Mouse (Mus musculus) right cerebral cortex, postnatal 14 days (tissue): ENCODE results near the gene Mapkbp1.
A peak's percentile ranks its signal among the peaks of the same experiment; 100 is the strongest.

Experiments
- DNase-seq: peaks from one replicate; pipeline ENCODE4 v3.0.0; 2022

Gene Mapkbp1

DNA sequence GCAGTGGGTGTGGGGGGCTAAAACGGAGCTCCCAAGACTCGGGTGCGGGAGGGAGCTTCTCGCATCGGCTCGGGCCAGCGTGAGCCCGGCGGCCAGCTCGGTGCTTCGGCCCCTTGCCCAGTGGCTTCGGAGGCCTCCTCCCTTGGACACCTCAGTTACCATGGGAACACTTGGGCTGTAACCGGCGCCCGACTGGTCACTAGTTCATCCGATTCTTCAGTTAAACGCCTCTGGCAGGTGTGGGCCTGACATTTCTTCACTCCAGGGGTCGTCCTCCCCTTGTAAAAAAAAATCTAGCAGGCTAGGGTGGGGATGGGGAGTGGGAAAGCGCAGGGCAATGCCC lies at the start of gene Mapkbp1:
Gene Mapkbp1, plus strand, starts transcription at position 163 of the 343 bp plus-strand sequence.
- no peak for DNase-seq

DNA sequence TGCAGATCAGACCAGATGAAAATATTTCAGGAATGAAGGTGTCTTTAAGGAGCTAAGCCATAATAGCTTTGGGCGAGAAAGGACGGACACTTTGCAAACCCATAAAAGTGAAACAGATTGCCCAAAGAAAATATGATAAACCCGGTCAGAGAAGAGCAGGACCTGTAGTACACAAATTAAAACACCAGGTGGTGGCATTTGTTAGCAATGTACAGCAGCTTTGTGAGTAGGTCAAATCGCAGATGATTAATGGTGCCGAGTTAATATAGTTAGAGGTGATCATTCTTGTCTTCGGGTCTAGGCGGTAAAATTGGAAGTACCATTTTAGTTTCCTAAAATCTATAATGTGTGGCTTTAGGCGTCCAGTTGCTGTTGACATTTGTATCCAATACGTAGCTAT lies 1.9 kb upstream of the Mapkbp1 start:
- DNase-seq = no peak

DNA sequence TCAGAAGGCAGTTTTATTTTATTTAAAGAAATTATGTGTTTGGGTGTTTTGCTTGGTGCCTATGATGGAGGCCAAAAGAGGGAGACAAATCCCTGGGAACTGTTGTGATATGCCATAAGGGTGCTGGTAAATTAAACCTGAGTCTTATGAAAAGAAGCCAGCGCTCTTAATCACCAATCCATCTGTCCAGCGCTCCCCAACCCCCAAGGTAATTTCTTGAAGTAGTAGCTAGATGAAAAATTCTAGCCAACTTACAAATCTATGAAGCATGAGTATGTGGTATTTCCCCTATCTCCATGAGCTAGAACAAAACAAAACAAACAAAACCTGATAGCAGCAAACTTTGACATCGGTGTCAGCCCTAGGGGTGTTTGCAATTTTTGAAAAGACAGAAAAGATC lies 1.2 kb upstream of the Mapkbp1 start:
- no peak for DNase-seq

DNA sequence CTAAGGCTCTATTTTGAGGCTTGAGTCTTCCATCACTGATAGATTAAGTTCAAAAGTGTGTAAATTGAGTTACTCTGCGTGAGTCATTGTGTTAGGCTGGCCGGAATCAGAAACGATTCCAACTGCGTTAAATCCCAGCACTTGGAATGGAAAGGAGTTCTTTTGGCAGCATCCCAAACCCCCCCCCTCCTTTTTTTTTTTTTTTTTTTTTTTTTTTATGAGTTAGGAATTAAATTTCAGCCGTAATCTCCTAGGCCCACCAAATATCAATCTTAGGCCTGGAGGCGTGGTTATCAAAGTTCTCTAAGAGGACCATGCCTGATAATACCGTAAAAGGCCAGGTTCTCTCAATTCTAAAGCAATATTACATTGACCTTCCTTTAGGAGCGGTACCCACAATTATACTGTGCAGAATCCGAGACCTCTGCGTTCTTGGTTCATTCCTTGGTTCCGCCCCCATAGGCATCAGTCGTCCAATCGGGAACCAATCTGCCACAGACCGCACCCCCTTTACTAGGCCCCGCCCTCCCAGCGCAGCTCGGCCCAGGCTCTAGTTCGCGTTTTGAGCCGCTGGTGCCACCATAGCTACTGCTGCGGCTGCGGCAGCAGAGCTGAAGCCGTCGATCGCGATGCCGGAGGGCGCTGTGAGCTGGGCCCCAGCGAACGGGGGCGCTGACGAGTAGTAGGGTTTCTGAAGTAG lies 512 bp upstream of the Mapkbp1 start:
- peak; percentile 95 for DNase-seq

DNA sequence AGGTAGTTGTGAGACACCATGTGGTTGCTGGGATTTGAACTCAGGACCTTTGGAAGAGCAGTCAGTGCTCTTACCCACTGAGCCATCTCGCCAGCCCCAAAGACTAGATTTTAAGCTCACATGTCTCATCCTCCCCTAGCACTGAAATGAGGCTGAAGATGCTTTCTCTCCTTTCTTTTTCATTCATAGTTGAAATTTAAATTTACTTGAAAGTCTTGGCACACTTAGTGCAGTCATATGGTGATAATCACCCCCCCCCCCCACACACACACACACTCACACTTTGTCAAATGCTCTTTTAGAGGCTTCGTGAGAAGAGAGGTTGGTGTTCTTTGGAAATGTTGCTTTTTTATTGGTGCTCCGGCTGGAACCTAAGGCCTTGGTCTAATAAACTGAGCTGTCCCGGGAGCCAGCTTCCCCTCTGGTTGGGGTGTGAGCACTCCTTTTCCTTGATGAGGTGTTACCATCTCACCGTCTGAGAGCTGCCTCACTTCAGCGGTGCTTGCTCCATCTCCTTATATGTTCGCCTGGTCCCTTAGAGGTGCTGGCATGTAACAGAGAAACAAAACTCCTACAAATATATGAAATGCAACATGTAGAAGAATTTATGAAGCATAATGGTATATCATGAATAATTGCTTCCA lies 8.0 kb downstream of the Mapkbp1 start:
- DNase-seq = no peak

DNA sequence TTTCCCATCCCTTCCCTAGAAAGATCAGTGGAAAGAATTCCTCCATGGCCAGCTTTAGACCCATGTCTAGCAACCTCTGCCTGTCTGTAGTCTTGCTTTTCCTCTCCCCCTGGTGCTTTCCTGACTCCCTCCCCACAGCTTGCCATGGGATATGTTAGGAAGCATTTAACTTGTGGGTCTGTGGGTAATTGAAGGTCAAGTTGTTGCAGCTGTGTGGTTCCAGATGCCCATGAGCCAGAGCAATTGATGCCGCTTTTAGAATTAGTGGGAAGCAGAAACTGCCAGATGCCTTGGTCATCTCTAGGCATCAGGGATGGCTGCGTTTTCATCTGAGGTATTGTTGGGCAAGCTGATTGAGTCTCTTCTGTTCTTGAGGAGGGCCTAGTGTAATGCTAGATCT lies 9.1 kb downstream of the Mapkbp1 start:
- no peak for DNase-seq

DNA sequence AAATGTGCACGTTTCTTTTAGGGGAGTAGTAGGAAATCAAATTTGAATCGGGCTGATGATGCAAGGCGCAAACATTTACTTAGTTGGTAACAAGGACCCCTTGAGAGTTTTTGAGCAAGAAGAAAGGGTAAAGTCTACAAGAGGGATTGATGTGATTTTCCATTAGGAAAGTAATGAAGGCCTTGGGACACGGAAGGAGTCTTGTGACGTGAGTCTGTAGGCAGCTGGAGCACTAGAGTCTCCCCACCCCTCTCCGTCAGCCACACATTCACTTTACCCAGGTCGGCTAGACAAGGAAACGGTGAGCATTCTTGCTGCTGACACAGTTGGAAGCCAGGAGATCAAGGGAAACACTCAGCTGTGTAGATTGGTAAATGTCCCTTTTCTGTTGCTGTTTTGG lies 13.4 kb downstream of the Mapkbp1 start:
- no peak for DNase-seq

DNA sequence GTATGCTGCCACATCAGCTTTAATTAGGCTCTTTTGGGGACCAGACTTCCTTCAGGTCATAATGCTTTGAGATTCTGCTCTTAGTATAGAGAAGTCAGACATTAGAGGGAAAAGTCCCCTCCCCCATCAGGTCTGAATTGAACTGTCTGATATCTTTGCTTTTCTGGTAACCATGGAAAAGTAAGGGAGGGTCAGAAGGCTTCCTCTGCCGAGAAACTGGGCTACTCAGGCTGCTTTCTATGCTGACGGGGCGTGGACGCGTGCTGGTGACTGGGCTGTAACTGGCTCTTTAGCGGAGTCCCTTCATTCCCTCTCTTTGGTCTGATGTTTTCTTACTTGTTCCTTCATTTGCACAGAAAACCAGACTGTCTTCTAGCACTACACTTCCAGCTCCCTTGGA lies 13.9 kb downstream of the Mapkbp1 start:
- DNase-seq = no peak

DNA sequence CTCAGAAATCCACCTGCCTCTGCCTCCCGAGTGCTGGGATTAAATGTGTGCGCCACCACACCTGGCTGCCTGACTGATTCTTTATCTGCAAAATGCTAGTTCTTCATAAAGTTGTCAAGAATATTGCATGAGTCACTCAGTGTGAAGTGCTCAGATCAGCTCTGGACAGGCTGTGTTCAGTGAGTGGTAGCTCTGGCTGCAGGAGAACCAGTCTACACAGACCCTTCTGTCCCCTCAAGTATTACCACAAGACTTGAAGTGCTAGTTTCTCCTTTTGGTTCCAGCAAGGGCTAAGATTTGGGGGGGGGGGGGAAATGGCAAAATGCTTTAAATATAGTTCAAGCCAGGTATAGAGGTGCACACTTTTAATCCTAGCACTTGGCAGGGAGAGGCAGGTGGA lies 14.9 kb downstream of the Mapkbp1 start:
- DNase-seq = no peak

DNA sequence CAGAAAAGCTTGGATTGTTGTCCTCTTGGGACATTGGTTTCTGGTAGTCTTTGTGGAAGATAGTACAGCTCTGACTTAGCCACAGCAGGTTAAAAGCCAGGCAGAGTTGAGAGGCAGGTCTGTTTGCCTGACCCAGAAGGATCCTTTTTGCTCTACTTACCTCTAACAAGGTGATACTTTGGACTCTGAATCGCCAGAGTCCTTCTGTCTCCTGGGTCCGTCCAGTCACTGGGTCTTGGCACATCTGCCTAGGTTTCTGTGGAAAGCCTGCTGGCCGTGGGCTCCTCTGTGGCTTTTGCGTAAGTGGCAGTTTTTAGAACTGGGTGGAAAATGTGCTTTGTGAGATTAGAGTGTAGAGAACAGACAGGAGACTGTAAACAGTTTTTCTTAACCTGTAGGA lies 16.5 kb downstream of the Mapkbp1 start:
- no peak for DNase-seq

DNA sequence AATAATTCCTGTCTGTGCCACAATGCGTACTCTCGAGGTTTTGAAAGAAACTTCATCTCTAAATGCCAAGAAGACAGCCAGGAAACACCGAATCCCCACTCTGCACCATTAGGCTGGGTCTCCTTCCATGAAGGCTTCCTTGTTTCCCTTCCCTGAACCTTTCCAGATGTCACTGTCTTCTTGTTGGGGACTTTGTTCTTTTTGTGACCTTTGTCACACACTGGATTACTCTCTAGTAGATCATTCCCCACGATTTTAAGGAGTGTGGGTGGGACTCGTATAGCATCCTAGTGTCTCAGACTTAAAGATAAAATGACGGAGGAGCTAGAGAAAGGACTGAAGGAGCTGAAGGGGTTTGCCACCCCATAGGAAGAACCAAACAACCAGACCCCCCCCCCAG lies 18.4 kb downstream of the Mapkbp1 start:
- no peak for DNase-seq

DNA sequence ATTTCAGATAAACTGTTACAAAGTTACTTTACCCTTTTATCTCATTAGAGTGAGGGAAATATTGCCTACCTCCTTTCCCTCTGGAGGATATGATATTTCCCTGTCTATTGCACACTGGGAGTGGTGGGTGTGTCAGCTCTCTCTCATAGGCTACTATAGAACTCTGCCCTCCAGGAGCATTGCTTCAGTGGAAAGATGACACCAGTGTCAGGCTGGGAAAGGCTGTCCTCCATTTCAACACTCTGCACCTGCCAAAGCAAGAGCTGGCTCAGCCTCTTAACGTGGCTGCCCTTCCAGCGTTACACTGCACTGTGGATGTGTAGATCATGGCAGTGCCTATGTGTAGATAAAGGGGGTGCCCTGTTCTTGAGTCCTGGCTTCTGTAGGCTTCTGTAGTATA lies 19.9 kb downstream of the Mapkbp1 start:
- DNase-seq = no peak

DNA sequence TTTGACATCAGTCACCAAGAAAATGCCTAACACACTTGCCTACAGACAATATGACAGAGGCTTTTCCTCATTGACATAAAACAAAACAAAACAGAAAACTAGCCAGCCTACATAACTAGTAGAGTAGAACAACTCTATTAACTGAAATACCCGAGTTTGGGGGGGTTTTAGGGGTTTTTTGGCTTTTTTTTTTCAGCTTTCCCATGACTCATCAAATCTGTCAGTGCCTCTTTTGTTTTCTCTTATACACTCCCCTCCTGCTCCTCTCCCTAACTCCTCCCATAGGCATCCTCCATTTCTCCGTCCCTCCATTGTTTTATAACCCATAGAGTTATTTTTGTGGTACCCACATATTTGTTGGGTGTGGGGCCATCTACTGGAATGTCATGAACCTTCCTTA lies 21.0 kb downstream of the Mapkbp1 start:
- no peak for DNase-seq

DNA sequence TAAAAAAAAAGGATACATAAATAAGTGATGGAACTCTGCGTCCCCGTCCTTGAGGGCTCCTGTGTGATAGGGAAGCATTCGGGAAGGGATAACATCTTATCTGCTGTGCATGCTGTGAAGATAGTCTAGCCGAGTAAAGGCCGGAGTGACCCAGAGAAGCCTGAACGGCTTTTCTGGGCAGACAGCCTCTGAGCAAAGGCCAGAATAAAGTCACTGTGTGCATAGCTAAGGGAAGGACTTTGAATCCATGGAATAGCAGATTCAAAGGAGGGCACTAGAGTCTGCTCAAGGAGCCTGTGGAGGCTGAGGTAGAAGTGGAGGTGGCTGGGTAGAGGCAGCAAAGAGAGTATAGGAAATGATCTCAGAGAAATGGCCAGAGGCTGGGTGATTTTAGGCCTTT lies 22.3 kb downstream of the Mapkbp1 start:
- no peak for DNase-seq

DNA sequence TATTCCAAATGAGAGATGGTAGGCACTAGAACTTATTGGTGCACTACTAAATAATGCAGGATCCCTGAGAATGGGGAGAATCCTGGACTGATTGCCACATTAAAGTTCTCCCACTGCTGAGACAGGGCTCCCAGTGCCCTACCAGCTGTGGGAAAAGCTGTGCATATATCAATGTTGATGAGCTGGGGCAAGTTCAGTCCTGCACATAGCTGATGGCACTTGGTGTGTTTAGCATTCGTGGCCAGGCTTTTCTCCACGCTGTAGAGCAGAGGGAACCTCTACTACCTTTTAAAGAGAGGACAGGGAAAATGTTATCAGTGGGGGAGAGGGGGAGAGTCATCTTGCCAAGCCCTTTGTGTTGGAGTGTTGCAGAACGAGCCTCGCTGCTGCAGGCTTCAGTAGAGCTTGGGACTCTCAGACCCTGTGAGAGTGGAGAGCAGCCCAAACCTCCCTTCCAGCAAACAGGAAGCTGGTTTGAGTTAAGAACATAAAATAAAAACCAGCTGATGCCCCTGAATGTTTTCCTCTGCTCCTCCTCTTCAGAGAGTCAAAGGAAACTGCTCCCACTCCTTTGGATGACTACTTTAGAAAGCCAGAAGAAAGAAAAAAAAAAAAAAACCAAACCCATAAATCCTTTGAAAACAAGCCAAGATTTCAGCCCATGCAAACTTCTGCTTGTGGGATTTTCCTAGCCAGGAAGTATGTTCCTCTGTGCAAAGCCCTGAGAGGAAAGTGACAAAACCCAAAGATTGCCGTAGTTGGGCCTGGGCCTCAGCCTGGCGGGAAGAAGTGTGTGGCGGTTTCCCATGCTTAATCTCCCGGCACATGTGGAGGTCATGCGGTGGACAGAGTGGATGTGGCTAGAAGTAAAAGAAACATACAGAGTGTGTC lies 23.1 kb downstream of the Mapkbp1 start:
- DNase-seq = no peak

DNA sequence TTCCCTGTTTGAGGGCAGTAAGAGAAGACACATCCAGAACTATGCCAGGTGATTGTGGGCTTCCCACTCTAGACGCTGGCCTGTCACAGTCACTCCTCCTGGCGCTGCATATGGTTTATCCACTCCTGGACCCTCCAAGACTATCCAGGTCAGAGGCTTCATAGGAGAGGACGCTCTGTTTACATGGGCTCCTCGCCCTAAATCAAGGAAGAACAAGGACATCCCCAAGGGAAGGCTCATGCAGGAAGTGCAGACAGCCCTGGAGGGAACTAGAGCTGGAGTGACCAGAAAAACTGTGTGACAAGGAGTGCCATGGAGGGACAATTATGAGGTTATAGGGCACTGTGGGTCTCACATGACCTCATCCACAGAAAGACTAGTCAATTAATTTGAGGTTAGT lies 24.9 kb downstream of the Mapkbp1 start:
- DNase-seq = no peak

DNA sequence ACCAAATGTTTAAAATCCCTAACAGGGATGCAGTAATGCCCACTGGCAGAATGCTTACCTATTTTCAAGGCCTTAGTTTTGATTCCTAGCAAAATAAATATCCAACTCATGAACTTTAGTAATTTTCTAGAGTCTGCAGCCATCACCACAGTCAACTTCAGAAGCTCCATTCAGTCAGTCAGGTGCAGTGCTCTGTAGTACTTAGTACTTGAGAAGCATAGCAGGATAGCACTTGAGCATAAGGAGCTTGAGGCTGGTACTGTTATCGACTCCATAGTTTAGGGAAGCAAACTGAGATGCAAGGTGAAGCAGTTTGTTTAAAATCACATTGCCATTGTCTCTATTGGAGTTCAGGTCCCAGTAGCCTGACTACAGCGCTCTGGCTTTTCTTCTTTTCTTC lies 27.2 kb downstream of the Mapkbp1 start:
- no peak for DNase-seq

DNA sequence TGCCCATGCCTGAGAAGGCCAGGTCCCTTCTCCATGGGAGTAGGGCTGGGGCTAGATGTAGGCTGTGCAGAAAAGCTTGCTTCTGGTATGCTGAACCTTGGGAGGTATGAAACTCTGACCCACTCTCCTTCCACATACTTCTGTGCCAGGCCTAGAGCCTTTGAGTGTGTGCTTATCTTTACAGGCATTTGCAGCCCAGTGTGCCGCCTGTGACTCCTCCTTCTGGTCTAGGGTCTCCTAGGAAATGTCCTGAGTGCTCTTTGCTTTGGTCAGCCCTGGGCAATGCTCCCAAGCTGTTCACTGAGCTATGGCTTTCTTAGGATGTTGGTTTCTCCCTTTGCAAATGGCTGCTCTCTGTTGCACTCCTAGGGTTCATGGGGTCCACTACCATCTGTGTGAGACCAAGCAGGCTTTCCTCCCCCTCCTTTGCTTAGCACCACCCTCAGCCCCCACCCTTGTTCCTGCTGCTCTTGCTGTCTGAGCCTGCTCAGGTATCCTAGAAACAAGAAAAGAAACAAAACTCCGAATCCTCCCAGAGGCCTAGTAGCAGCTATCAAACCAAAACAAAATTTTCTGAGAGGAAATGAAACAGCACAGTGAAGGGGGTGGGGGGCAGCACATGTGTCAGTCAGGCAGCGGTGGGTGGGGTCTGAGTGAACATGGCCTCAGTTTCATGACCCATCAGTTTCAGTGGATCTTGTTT lies 28.5 kb downstream of the Mapkbp1 start:
- no peak for DNase-seq

DNA sequence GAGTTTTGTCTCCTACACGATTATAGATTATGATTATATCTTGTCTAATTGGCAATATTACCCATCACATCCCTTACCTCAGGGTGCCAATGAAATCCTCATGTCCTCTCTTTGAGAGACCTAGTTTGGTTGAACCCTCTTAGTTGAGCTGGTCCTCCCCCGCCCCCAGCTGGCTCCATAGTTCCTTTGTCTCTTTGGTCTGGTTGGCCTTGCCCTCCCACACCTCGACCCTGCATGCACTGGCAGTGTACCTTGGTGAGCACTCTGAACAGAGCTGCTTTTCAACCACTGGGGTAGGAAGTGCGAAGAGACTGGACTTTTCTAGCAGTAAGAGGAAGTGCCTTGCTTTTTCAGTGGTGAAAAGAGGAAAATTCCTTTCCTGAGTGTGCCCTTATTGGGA lies 29.5 kb downstream of the Mapkbp1 start:
- DNase-seq = no peak

DNA sequence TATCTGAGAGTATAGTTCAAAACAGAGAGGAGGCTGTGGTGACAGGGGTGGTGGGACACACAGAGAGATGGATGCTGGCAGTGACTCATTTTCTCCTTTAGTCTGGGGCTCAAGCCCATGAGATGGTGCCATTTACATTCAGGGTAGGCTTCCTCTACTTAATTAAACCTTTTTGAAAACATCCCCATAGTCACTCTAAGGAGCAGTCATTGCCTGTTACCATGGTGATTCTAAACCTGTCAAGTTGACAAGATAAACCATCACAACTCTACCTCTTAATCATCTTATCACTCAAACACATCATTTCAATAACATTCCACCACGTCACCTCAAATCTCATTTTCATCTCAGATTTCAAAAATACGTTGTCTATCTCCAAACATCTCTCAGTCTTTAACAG lies 31.5 kb downstream of the Mapkbp1 start:
- no peak for DNase-seq

DNA sequence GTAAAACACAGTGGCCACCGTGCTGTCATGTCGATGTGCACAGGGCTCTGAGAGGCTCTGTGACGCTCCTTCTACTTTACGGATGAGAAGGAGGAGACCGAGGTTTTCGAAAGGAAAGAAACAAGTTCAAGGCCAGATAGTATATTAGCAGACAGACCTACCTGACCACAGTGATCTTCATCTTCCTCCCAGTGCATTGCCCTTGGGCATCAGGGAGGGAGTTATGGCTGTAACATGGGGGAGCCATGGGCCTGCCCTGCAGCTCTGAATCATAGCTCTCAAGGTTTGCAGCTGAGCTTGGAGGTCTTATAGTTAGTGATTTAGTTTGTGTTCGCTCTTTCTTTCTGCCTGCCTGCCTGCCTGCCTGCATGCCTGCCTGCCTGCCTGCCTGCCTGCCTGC lies 34.2 kb downstream of the Mapkbp1 start:
- DNase-seq = no peak

DNA sequence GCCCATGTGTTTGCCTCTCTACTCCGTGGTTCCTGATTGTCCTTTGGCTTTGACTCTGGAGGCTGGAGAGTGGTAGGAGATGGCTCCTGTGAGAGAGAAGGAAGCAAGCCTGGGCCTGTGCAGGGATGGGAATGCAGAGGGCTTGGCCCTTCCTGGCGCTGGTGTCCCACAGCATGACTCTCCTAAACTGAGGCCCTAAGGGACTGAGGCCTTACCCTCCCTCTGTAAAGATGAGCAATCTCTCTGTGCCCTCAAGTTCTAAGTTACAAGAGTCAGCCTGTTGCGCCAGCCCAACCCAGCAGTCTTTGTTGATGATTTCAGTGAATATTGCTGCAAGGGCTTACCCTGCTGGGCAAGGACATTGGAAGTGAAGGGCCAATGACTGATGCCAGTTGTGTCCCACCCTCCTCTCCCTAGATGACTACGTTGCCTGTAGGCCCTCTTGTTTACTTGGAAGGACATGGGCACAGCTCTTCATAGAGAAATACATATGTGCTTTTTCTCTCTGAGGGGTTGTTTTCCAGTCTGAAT lies 35.2 kb downstream of the Mapkbp1 start:
- no peak for DNase-seq

DNA sequence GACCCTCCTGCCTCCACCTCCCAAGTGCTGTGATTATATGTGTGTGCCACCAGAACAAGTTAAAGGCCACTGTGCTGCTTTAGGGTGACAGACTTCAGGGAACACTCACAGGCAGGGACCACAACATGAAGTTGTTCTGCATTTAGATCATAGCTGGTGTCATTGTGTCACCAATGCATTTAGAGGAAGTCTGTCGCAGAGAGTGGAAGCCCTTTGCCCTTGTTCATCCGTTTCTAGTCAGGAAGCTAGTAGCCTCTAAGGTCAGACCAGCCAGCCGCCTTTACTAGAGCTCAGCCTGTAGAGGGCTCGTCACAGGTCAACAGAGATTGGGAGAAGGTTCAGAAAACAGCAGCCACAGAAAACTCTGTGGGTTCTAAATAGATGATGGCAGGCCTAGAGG lies 36.2 kb downstream of the Mapkbp1 start:
- no peak for DNase-seq
